Mouse (Mus musculus) kidney, adult 2 months (tissue): Measurements from ENCODE around the gene Sar1b.

Source experiments
- CTCF ChIP-seq: fragments of 200-500 bp; conservative IDR thresholded peaks from 2 replicates; pipeline ENCODE4 v1.5.1; 2011; ENCODE audit warnings: low read depth, mild to moderate bottlenecking, control low read depth, low read length, moderate library complexity, mixed read lengths; ENCODE audit not compliant: insufficient read depth, insufficient read length
- POLR2A ChIP-seq: fragments of 200-500 bp; IDR thresholded peaks from one replicate; pipeline ENCODE4 v1.6.1; 2011; ENCODE audit warnings: low read depth, low read length, control low read depth

GRCm38 (mm10) chr11:51757023-51757422 is 6.5 kb upstream of the Sar1b start:
- TF ChIP-seq CTCF (no peak), POLR2A (no peak)
